Mouse (Mus musculus) CH12.LX (cell line): Measurements from ENCODE around the gene Ace.

Experiments
- CTCF ChIP-seq, 2 experiments: IDR thresholded peaks in 1 of 2; conservative IDR thresholded peaks in 1 of 2; 2 replicates each; pipeline ENCODE4 v1.5.1; 2011 to 2012; ENCODE audit warnings: low read depth in 2 of 2, low read length in 2 of 2, improper control_type of control experiment in 1 of 2, inconsistent platforms in 1 of 2, mild to moderate bottlenecking in 1 of 2, moderate library complexity in 1 of 2
- E2F4 ChIP-seq: IDR thresholded peaks from 2 replicates; pipeline ENCODE4 v1.6.1; 2011; ENCODE audit warnings: low read depth, low read length, improper control_type of control experiment; ENCODE audit not compliant: insufficient replicate concordance
- EP300 ChIP-seq: IDR thresholded peaks from 2 replicates; pipeline ENCODE4 v1.6.1; 2011; ENCODE audit warnings: low read length, improper control_type of control experiment
- MAFK ChIP-seq: IDR thresholded peaks from 2 replicates; pipeline ENCODE4 v1.6.1; 2011; ENCODE audit warnings: low read length, improper control_type of control experiment; ENCODE audit not compliant: insufficient replicate concordance
- POLR2A ChIP-seq: IDR thresholded peaks from 2 replicates; pipeline ENCODE4 v1.6.1; 2011; ENCODE audit warnings: low read depth, mild to moderate bottlenecking, improper control_type of control experiment, low read length
- ZC3H11A ChIP-seq: IDR thresholded peaks from 2 replicates; pipeline ENCODE4 v1.6.1; 2012; ENCODE audit warnings: low read depth, mild to moderate bottlenecking, inconsistent platforms, low read length, improper control_type of control experiment
- ZMIZ1 ChIP-seq: IDR thresholded peaks from 2 replicates; pipeline ENCODE4 v1.6.1; 2012; ENCODE audit warnings: low read depth, mild to moderate bottlenecking, inconsistent platforms, low read length, improper control_type of control experiment
- ZNF384 ChIP-seq: IDR thresholded peaks from 2 replicates; pipeline ENCODE4 v1.6.1; 2012; ENCODE audit warnings: low read depth, low read length, improper control_type of control experiment, inconsistent platforms

DNA sequence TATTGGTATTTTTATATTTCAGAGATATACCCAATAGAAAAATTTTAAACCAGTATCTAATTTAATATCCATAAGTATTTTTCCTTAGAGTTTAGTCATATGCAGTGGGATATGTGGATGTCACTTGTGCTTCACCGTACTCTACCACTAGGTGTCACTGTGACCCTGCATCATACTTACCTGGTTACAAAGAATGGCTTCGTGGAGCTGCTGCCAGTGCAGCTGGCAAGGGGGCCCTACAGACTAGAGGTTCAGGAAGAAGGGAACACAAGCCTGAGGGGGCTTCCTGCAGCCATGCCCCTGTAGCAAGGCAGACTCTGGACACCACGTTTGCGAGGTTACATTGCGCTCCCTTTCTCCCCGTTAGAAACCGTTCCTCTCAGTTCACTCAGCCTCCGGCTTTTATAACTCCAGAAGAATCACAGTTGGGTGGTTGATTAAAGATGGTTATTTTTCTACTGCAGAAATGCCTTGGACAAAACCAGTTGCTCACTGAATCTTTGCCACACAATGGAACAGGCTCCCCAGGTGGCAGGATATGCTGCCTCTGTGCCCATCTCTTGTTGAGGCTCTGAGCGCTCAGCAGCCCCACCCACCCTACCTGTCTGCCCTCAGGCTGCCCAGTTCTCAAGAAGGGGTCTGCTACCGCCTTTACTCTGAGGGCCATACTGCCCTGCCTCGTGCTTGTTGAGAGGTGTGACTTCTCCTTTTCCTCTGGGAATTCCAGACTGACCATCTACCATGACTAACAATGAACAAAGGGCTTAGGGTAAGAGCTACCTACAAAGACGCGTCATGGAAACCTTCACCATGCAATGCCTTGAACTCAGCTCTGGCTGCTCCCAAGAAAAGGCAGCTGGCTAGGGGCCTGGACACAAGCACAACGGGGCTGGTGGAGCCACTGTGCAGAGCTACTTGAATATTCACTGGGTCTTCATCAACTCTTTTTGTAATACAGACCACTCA is 40.4 kb upstream of the Ace start:
- TF ChIP-seq ZMIZ1: no peak
- TF ChIP-seq E2F4: no peak
- TF ChIP-seq CTCF (conservative IDR thresholded peaks at IDR 0.05 in 1 of 2, IDR thresholded peaks at IDR 0.05 in 1 of 2; ENCODE audit: low read depth in 2 of 2, low read length in 2 of 2): peak; percentile 93 to 98
- peak; percentile 75 for TF ChIP-seq ZC3H11A
- TF ChIP-seq POLR2A: no peak
- TF ChIP-seq MAFK: no peak
- TF ChIP-seq EP300: no peak
- no peak for TF ChIP-seq ZNF384
